Mouse (Mus musculus): ENCODE results near the gene Gpr183.

- TF ChIP-seq CTCF (IDR thresholded peaks at IDR 0.05; ENCODE audit: borderline replicate concordance, extremely low read depth, insufficient read depth, insufficient read length) (no peak), POLR2A (IDR thresholded peaks at IDR 0.05; ENCODE audit: borderline replicate concordance, extremely low read depth, insufficient read depth, insufficient read length, poor library complexity, severe bottlenecking) (no peak)
Observed at GRCm38 (mm10) chr14:122003812-122004211, 38.8 kb upstream of the Gpr183 start.

Data from brain, embryonic 14.5 days (tissue).